Mouse (Mus musculus) neural tube, embryonic 14.5 days (tissue): ENCODE results near the gene Erc2. TPM values are rescaled to one million over a fixed set of nuclear protein-coding genes. Genes with fewer than 3 reads are reported as not detected.

ENCODE experiments used
- ATAC-seq: fragments of 200-750 bp; cut with Nextera tagmentation; 2 replicates; pipeline ENCODE4 v1.8.0; 2017; ENCODE audit warnings: low read depth, mild to moderate bottlenecking, moderate TSS enrichment, moderate library complexity
- H3K27ac ChIP-seq: fragments of 300-500 bp; sonication (generic); 2 replicates; pipeline ENCODE4 v1.5.1; 2014; ENCODE audit warnings: low read depth, mild to moderate bottlenecking, control low read depth, low read length, moderate library complexity, mixed read lengths
- H3K27me3 ChIP-seq: fragments of 300-500 bp; sonication (generic); 2 replicates; pipeline ENCODE4 v1.6.1; 2014; ENCODE audit warnings: low read length; ENCODE audit not compliant: control insufficient read depth, insufficient read depth
- H3K36me3 ChIP-seq: fragments of 300-500 bp; sonication (generic); 2 replicates; pipeline ENCODE4 v1.6.1; 2014; ENCODE audit warnings: low read length, mixed read lengths; ENCODE audit not compliant: control insufficient read depth, insufficient read depth
- H3K4me1 ChIP-seq: fragments of 300-500 bp; sonication (generic); 2 replicates; pipeline ENCODE4 v1.6.1; 2014; ENCODE audit warnings: low read length; ENCODE audit not compliant: control insufficient read depth, insufficient read depth
- H3K4me2 ChIP-seq: fragments of 300-500 bp; sonication (generic); 2 replicates; pipeline ENCODE4 v1.6.1; 2014; ENCODE audit warnings: mild to moderate bottlenecking, low read depth, low read length, control low read depth
- H3K4me3 ChIP-seq: fragments of 300-500 bp; sonication (generic); 2 replicates; pipeline ENCODE4 v1.5.1; 2014; ENCODE audit warnings: low read depth, low read length, control low read depth, mixed read lengths
- H3K9ac ChIP-seq: fragments of 300-500 bp; sonication (generic); replicated peaks from 2 replicates; pipeline ENCODE4 v1.6.1; 2014; ENCODE audit warnings: low read depth, mild to moderate bottlenecking, control low read depth, low read length, mixed read lengths
- H3K9me3 ChIP-seq: fragments of 300-500 bp; sonication (generic); 2 replicates; pipeline ENCODE4 v1.6.1; 2016; ENCODE audit warnings: low read length; ENCODE audit not compliant: control insufficient read depth
- WGBS: fragments of 180-500 bp; shearing (Covaris S2); extraction: QIAGEN DNeasy Blood & Tissue Kit; methylation state at CpG from one replicate; pipeline ENCODE4 v1.1.7; 2014; 5-methylcytosine and 5-hydroxymethylcytosine counted together
- polyA plus RNA-seq: library from polyadenylated mRNA; unstranded; fragments of >200 nt; fragmentation: Nextera tagmentation; extraction: Ambion mirVana; gene quantifications from 2 replicates; pipeline ENCODE4 v1.2.1, GENCODE M21; 2014

Gene Erc2
- polyA plus RNA-seq, 1 experiment from 2014 or later: 117 TPM

DNA sequence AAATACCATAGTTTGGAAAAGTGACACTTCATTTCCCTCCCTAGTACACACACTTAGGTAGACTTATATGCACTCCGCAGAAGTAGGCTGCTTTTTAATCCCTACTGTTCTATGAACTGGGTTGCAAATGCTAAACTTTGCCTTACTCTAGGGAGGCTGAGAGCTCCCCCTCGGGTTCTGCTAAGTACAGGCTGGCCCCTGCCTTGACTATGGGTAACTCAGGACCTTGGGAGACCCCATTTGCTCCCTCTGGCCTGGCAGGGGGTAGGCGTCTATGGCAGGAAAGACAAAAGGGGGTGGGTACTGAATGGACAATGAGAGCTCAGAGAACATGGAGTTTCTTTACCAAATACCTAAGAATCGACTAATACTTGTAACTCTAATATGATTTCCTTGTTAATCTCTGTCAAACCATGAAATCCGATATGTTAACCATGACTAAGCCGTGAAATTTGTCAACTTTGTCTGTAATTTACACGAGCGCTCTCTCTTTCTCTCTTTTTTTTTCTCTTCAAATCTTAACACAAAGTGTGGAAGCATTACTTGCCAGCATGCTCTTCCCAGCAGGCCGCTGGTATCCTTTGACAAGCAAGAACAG, 754.1 kb downstream of the Erc2 start:
- peaks cover 11% of the 10 kb centered on the region; the same call in 1 of the 2 replicates for H3K4me1 ChIP-seq
- no peak overlapping the region for H3K4me3 ChIP-seq
- 0 out of 2 replicates have a peak, but pooled peaks cover 2% of the 10 kb centered on the region for H3K27me3 ChIP-seq
- no peaks in the 10 kb centered on the region for H3K36me3 ChIP-seq
- ATAC-seq: no peak
- no peak overlapping the region for H3K9ac ChIP-seq
- no peak overlapping the region for H3K4me2 ChIP-seq
- 30% methylated on average over 9 of the region's 9 CpGs for WGBS
- H3K27ac ChIP-seq: no peak overlapping the region
- H3K9me3 ChIP-seq: no peaks in the 10 kb centered on the region

GRCm38 (mm10) chr14:28377519-28377918, 755.3 kb downstream of the Erc2 start:
- Histone ChIP-seq H3K4me2 (no peak overlapping the region), H3K4me3 (no peak overlapping the region), H3K36me3 (no peaks in the 10 kb centered on the region), H3K9me3 (no peaks in the 10 kb centered on the region), H3K27ac (no peak overlapping the region), H3K4me1 (peaks cover 11% of the 10 kb centered on the region; the same call in 1 of the 2 replicates), H3K27me3 (0 out of 2 replicates have a peak, but pooled peaks cover under 1% of the 10 kb centered on the region), H3K9ac (no peak overlapping the region)
- 60% methylated on average over 3 of the region's 3 CpGs for WGBS
- ATAC-seq: no peak

DNA sequence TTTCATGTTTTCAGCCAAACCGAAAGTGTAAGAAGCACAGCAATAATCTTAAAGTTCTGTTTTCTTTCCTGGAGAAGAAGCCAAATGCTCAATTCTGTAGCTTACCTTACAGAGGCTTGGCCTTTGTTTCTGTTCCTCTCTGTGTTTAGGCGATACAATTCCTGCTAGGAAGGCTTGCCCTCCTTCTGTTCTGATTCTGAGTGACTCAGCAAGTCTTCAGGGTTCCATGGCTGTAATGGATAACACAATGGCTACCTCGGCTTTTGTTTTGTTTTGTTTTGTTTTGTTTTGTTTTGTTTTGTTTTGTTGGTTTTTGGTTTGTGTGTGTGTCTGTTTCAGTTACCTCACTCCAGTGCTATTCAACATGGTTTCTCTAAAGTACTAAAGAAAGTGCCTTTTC, 757.9 kb downstream of the Erc2 start:
- Histone ChIP-seq H3K4me2 (no peak overlapping the region), H3K4me3 (no peak overlapping the region), H3K27me3 (no peaks in the 10 kb centered on the region), H3K9ac (no peak overlapping the region), H3K9me3 (no peaks in the 10 kb centered on the region), H3K4me1 (peaks cover 11% of the 10 kb centered on the region; the same call in 1 of the 2 replicates), H3K36me3 (no peaks in the 10 kb centered on the region), H3K27ac (no peak overlapping the region)
- ATAC-seq: no peak
- WGBS: 68% methylated on average over 3 of the region's 3 CpGs

GRCm38 (mm10) chr14:28381801-28382550, 759.7 kb downstream of the Erc2 start:
- Histone ChIP-seq H3K27ac (no peak overlapping the region), H3K27me3 (no peaks in the 10 kb centered on the region), H3K4me2 (no peak overlapping the region), H3K9ac (no peak overlapping the region), H3K4me1 (no peaks in the 10 kb centered on the region), H3K9me3 (no peaks in the 10 kb centered on the region), H3K4me3 (no peak overlapping the region), H3K36me3 (no peaks in the 10 kb centered on the region)
- ATAC-seq: no peak
- WGBS: 30% methylated on average over 14 of the region's 14 CpGs

DNA sequence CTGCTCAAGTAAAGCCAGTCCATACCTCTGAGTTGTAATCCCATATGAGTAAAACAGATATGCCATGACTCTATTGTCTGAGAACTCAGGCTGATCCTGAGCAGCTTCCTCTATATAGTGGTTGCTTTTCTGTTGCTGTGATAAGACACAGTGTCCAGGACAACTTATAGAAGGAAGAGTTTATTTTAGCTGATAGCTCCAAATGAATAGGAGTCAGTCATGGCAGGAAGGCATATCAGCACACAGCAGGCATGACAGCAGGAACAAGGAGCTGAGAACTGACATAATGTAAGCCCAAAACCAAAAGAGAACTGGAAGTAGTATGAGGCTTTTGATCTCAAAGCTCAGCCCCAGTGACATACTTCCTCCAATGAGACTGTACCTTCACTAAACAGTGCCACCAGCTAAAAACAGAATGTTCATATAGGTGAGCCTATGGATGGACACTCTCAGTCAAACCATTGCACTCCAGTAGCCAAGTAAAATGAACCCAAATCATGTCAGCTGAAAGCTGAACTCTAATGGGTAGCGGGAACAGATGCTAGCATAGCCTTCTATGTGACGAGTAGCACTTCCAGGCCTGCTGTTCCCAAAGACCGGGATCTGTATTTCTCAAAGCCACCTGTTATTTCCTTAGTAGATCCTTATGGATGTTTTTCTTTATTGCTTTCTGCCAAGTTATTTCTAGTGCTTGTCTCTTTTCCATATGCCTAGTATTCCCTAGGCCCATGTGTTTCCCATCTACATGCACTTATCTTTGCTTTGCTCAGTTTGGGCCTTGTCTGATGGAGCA, 764.8 kb downstream of the Erc2 start:
- H3K27ac ChIP-seq: no peak overlapping the region

GRCm38 (mm10) chr14:28398915-28399314, 776.7 kb downstream of the Erc2 start:
- no peak overlapping the region for H3K4me2 ChIP-seq
- WGBS: 74% methylated on average over 2 of the region's 2 CpGs
- no peaks in the 10 kb centered on the region for H3K4me1 ChIP-seq
- no peaks in the 10 kb centered on the region for H3K9me3 ChIP-seq
- no peak overlapping the region for H3K4me3 ChIP-seq
- H3K27ac ChIP-seq: no peak overlapping the region
- no peak overlapping the region for H3K9ac ChIP-seq
- H3K36me3 ChIP-seq: no peaks in the 10 kb centered on the region
- H3K27me3 ChIP-seq: no peaks in the 10 kb centered on the region
- no peak for ATAC-seq

More for the DNA sequence above, 764.8 kb downstream of the Erc2 start:
- Histone ChIP-seq H3K27me3 (no peaks in the 10 kb centered on the region), H3K4me1 (no peaks in the 10 kb centered on the region), H3K36me3 (no peaks in the 10 kb centered on the region), H3K9me3 (no peaks in the 10 kb centered on the region), H3K9ac (no peak overlapping the region), H3K4me2 (no peak overlapping the region), H3K4me3 (no peak overlapping the region)
- no peak for ATAC-seq
- WGBS: 87% methylated on average over 3 of the region's 3 CpGs

DNA sequence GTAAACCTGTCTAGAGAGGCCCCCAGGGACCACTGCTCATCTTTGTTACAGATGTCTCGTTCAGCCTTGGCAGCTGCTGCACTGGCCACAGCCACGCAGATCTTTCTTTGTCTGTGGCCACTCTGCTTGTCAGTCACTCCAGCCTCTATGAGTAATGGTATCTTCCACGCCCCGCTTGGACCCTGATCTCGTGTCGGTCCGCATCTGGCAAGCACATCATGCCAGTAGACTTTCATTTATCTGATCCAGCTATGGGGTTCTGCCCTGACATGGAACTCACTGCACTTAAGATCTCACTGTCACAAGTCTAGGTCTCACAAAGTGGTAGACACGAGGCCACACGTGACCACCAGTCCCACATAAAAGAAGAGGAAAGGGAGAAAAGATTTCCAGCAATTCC, 777.7 kb downstream of the Erc2 start:
- H3K27me3 ChIP-seq: no peaks in the 10 kb centered on the region
- no peak overlapping the region for H3K4me2 ChIP-seq
- WGBS: 76% methylated on average over 9 of the region's 9 CpGs
- no peak overlapping the region for H3K9ac ChIP-seq
- H3K27ac ChIP-seq: no peak overlapping the region
- no peaks in the 10 kb centered on the region for H3K4me1 ChIP-seq
- no peaks in the 10 kb centered on the region for H3K9me3 ChIP-seq
- ATAC-seq: no peak
- no peaks in the 10 kb centered on the region for H3K36me3 ChIP-seq
- H3K4me3 ChIP-seq: no peak overlapping the region

- Histone ChIP-seq H3K9me3 (no peaks in the 10 kb centered on the region), H3K4me1 (no peaks in the 10 kb centered on the region), H3K9ac (no peak overlapping the region), H3K27ac (no peak overlapping the region), H3K27me3 (no peaks in the 10 kb centered on the region), H3K4me2 (no peak overlapping the region), H3K36me3 (no peaks in the 10 kb centered on the region), H3K4me3 (no peak overlapping the region)
- ATAC-seq: no peak
- WGBS: 85% methylated on average over 5 of the region's 5 CpGs
Observed at GRCm38 (mm10) chr14:28405277-28405840, 783.1 kb downstream of the Erc2 start.
